Mouse (Mus musculus) lung, adult 2 months (tissue): ENCODE results near the gene Ces2b. TPM values are rescaled to one million over a fixed set of nuclear protein-coding genes. Genes with fewer than 3 reads are reported as not detected.
"Not testable (repeated sequence)": the region's sequence is repeated elsewhere in the genome, so short reads cannot be mapped to it uniquely, and the experiment has no call there.

Experiments
- DNase-seq: peaks from one replicate; pipeline ENCODE4 v3.0.0; 2022
- H3K4me1 ChIP-seq: fragments of 200-500 bp; 2 replicates; pipeline ENCODE4 v1.6.1; 2011; ENCODE audit warnings: low read length; ENCODE audit not compliant: control insufficient read depth, insufficient read depth
- H3K4me3 ChIP-seq: fragments of 200-500 bp; replicated peaks from 2 replicates; pipeline ENCODE3; 2011; ENCODE audit warnings: low read depth, mild to moderate bottlenecking, control low read depth, low read length; ENCODE audit errors: extremely low read depth
- CTCF ChIP-seq: fragments of 200-500 bp; IDR thresholded peaks from 2 replicates; pipeline ENCODE4 v1.5.1; 2011; ENCODE audit warnings: mild to moderate bottlenecking, low read length, control low read depth; ENCODE audit not compliant: insufficient read depth
- POLR2A ChIP-seq: fragments of 200-500 bp; IDR thresholded peaks from 2 replicates; pipeline ENCODE4 v1.6.1; 2011; ENCODE audit warnings: low read depth, mild to moderate bottlenecking, control low read depth, low read length, borderline replicate concordance; ENCODE audit errors: extremely low read depth
- WGBS: fragments of 180-500 bp; shearing (Covaris S2); methylation state at CpG from one replicate; pipeline ENCODE4 v1.1.7; 2018; 5-methylcytosine and 5-hydroxymethylcytosine counted together
- polyA plus RNA-seq: library from polyadenylated mRNA; depleted of rRNA; stranded (reverse); fragments of >200 nt; gene quantifications from 2 replicates; pipeline ENCODE4 v1.2.3, GENCODE M21; 2012; rRNA removed

Ces2b gene
- polyA plus RNA-seq, 1 experiment, result 2.0 TPM

- WGBS, result 77% methylated on average over 3 of the region's 3 CpGs
- no peak overlapping the region for H3K4me3 ChIP-seq
- no peaks in the 10 kb centered on the region for H3K4me1 ChIP-seq
- TF ChIP-seq CTCF (no peak), POLR2A (no peak)
- DNase-seq, result no peak
These were observed 10.1 kb downstream of the Ces2b start for GRCm38 (mm10) chr8:104841360-104842078.

GRCm38 (mm10) chr8:104846831-104847230, 15.5 kb downstream of the Ces2b start, which contains the start of gene Ces2c:
Gene Ces2c (plus strand): TSS chr8:104847068.
- Histone ChIP-seq H3K4me1 (no peaks in the 10 kb centered on the region), H3K4me3 (no peak within 1 kb of the TSS)
- WGBS, result 73% methylated on average over 3 of the region's 3 CpGs
- DNase-seq, result no peak
- no peak for TF ChIP-seq POLR2A
- no peak for TF ChIP-seq CTCF

GRCm38 (mm10) chr8:104847741-104848462, 16.5 kb downstream of the Ces2b start:
- Histone ChIP-seq H3K4me3 (no peak overlapping the region), H3K4me1 (no peaks in the 10 kb centered on the region)
- TF ChIP-seq CTCF, result no peak
- TF ChIP-seq POLR2A, result no peak
- WGBS, result 64% methylated on average over 4 of the region's 4 CpGs
- DNase-seq, result no peak

- not testable (repeated sequence) for H3K4me3 ChIP-seq, DNase-seq
- no CpG with 5 or more reads among the region's 4 CpGs for WGBS
These were observed 35.6 kb downstream of the Ces2b start for GRCm38 (mm10) chr8:104866844-104867531.

GRCm38 (mm10) chr8:104868876-104869275, 37.5 kb downstream of the Ces2b start:
- H3K4me1 ChIP-seq, DNase-seq, H3K4me3 ChIP-seq: not testable (repeated sequence)
- WGBS, result no CpG with 5 or more reads among the region's 2 CpGs

More at GRCm38 (mm10) chr8:104866844-104867531, 35.6 kb downstream of the Ces2b start:
- H3K4me1 ChIP-seq, result not testable (repeated sequence)

GRCm38 (mm10) chr8:104886223-104886926, 55.0 kb downstream of the Ces2b start:
- H3K4me1 ChIP-seq, H3K4me3 ChIP-seq, DNase-seq: not testable (repeated sequence)
- WGBS, result no CpG with 5 or more reads among the region's 4 CpGs

Other genes starting within 250 kb of the Ces2b start
- 3.4 and 4.4 TPM in 2 replicates for gene Pdp2, start 240.1 kb upstream of the Ces2b start, polyA plus RNA-seq
- gene Cdh16, start 207.2 kb upstream of the Ces2b start, polyA plus RNA-seq, result 9.6 and 16.2 TPM in 2 replicates
- 10.9 and 19.5 TPM in 2 replicates for gene Rrad, start 200.2 kb upstream of the Ces2b start, polyA plus RNA-seq
- 34.7 and 35.3 TPM in 2 replicates for gene Ciao2b, start 189.6 kb upstream of the Ces2b start, polyA plus RNA-seq
- gene Ces2a, start 97.6 kb upstream of the Ces2b start, polyA plus RNA-seq, result 0.14 and 0.55 TPM in 2 replicates
- 0.30 and 1.2 TPM in 2 replicates for gene Ces2c, start 15.5 kb downstream of the Ces2b start, polyA plus RNA-seq
- 3.3 and 4.8 TPM in 2 replicates for gene Ces2e, start 94.7 kb downstream of the Ces2b start, polyA plus RNA-seq
- gene Ces2f, start 115.8 kb downstream of the Ces2b start, polyA plus RNA-seq, result 5.1 TPM in 1 of 2 replicates, not detected in the other
- 13.9 and 23.2 TPM in 2 replicates for gene Ces2g, start 130.1 kb downstream of the Ces2b start, polyA plus RNA-seq
- not detected in 2 replicates for gene Ces2h, start 169.3 kb downstream of the Ces2b start, polyA plus RNA-seq
- gene Ces3a, start 217.0 kb downstream of the Ces2b start, polyA plus RNA-seq, result 0.18 and 0.69 TPM in 2 replicates